Mouse (Mus musculus) forebrain, embryonic 12.5 days (tissue): ENCODE data around the gene Prr15l. TPM values are rescaled to one million over a fixed set of nuclear protein-coding genes. Genes with fewer than 3 reads are reported as not detected.

Source experiments
- ATAC-seq: fragments of 200-750 bp; cut with Nextera tagmentation; 2 replicates; pipeline ENCODE4 v1.8.0; 2017; ENCODE audit warnings: moderate TSS enrichment; ENCODE audit not compliant: low FRiP score
- H3K27ac ChIP-seq: fragments of 300-500 bp; sonication (generic); 2 replicates; pipeline ENCODE4 v1.5.1; 2016; ENCODE audit warnings: mild to moderate bottlenecking
- H3K27me3 ChIP-seq: fragments of 300-500 bp; sonication (generic); 2 replicates; pipeline ENCODE4 v1.6.1; 2016; ENCODE audit warnings: mild to moderate bottlenecking
- H3K36me3 ChIP-seq: fragments of 300-500 bp; sonication (generic); replicated peaks from 2 replicates; pipeline ENCODE4 v1.6.1; 2016; ENCODE audit warnings: mild to moderate bottlenecking
- H3K4me1 ChIP-seq: fragments of 300-500 bp; sonication (generic); 2 replicates; pipeline ENCODE4 v1.6.1; 2016
- H3K4me2 ChIP-seq: fragments of 300-500 bp; sonication (generic); 2 replicates; pipeline ENCODE4 v1.6.1; 2016; ENCODE audit warnings: mild to moderate bottlenecking, moderate library complexity
- H3K4me3 ChIP-seq: fragments of 300-500 bp; sonication (generic); replicated peaks from 2 replicates; pipeline ENCODE4 v1.5.1; 2016; ENCODE audit warnings: mild to moderate bottlenecking
- H3K9ac ChIP-seq: fragments of 300-500 bp; sonication (generic); 2 replicates; pipeline ENCODE4 v1.6.1; 2016; ENCODE audit warnings: mild to moderate bottlenecking
- H3K9me3 ChIP-seq: fragments of 300-500 bp; sonication (generic); 2 replicates; pipeline ENCODE4 v1.6.1; 2016
- WGBS: fragments of 180-500 bp; shearing (Covaris S2); methylation state at CpG from one replicate; pipeline ENCODE4 v1.1.7; 2016; 5-methylcytosine and 5-hydroxymethylcytosine counted together
- polyA plus RNA-seq: library from polyadenylated mRNA; unstranded; fragments of >200 nt; fragmentation: Nextera tagmentation; extraction: Ambion mirVana; gene quantifications from 2 replicates; pipeline ENCODE4 v1.2.1, GENCODE M21; 2016

Prr15l gene
- polyA plus RNA-seq, 1 experiment from 2014 or later = 0.60 TPM

- Histone ChIP-seq H3K27me3 (peaks cover 11% of the 10 kb centered on the region), H3K4me1 (peaks cover 16% of the 10 kb centered on the region), H3K36me3 (no peaks in the 10 kb centered on the region), H3K4me2 (no peak overlapping the region), H3K4me3 (no peak overlapping the region), H3K27ac (no peak overlapping the region), H3K9ac (no peak overlapping the region), H3K9me3 (no peaks in the 10 kb centered on the region)
- no peak for ATAC-seq
- WGBS = 84% methylated on average over 16 of the region's 16 CpGs
Observed at GRCm38 (mm10) chr11:96940578-96941465, 12.9 kb downstream of the Prr15l start.

GRCm38 (mm10) chr11:96941989-96942590 is 14.2 kb downstream of the Prr15l start:
- no peaks in the 10 kb centered on the region for H3K9me3 ChIP-seq
- peaks cover 16% of the 10 kb centered on the region for H3K4me1 ChIP-seq
- no peak overlapping the region for H3K27ac ChIP-seq
- WGBS = 78% methylated on average over 6 of the region's 6 CpGs
- H3K4me3 ChIP-seq = no peak overlapping the region
- peaks cover 11% of the 10 kb centered on the region for H3K27me3 ChIP-seq
- ATAC-seq = no peak
- H3K4me2 ChIP-seq = no peak overlapping the region
- H3K9ac ChIP-seq = no peak overlapping the region
- no peaks in the 10 kb centered on the region for H3K36me3 ChIP-seq

GRCm38 (mm10) chr11:96943746-96944304 is 15.9 kb downstream of the Prr15l start, which contains the start of gene Pnpo:
Gene Pnpo, minus strand, starts transcription at chr11:96943986.
- Histone ChIP-seq H3K4me1 (peaks cover 16% of the 10 kb centered on the region), H3K9ac (peak within 1 kb of the TSS; percentile 56)
- ATAC-seq = peak; percentile 98

GRCm38 (mm10) chr11:96944844-96945580 is 17.1 kb downstream of the Prr15l start:
- Histone ChIP-seq H3K9ac (peak overlapping the region; percentile 46), H3K9me3 (no peaks in the 10 kb centered on the region), H3K4me2 (peak overlapping the region; percentile 92), H3K4me1 (peaks cover 16% of the 10 kb centered on the region), H3K4me3 (0 out of 2 replicates have a peak overlapping the region, but pooled peaks have one; percentile 49), H3K27me3 (peaks cover 11% of the 10 kb centered on the region), H3K27ac (no peak overlapping the region), H3K36me3 (peaks cover 8% of the 10 kb centered on the region)
- ATAC-seq = no peak
- WGBS = 88% methylated on average over 14 of the region's 14 CpGs

More at GRCm38 (mm10) chr11:96943746-96944304, 15.9 kb downstream of the Prr15l start, which contains the start of gene Pnpo:
- H3K27me3 ChIP-seq = peaks cover 11% of the 10 kb centered on the region
- H3K4me2 ChIP-seq = peak within 1 kb of the TSS; percentile 92
- peak within 1 kb of the TSS; percentile 49 for H3K4me3 ChIP-seq
- peaks cover 2% of the 10 kb centered on the region; the same call in 1 of the 2 replicates for H3K36me3 ChIP-seq
- no peak within 1 kb of the TSS for H3K27ac ChIP-seq
- no peaks in the 10 kb centered on the region for H3K9me3 ChIP-seq
- WGBS = under 1% methylated on average over 29 of the region's 29 CpGs

GRCm38 (mm10) chr11:96946498-96946897 is 18.6 kb downstream of the Prr15l start:
- Histone ChIP-seq H3K9ac (no peak overlapping the region), H3K36me3 (peaks cover 16% of the 10 kb centered on the region), H3K27me3 (peaks cover 11% of the 10 kb centered on the region), H3K9me3 (no peaks in the 10 kb centered on the region), H3K4me1 (peaks cover 16% of the 10 kb centered on the region), H3K27ac (0 out of 2 replicates have a peak overlapping the region, but pooled peaks have one; percentile 13), H3K4me3 (no peak overlapping the region), H3K4me2 (no peak overlapping the region)
- ATAC-seq = no peak
- 74% methylated on average over 9 of the region's 9 CpGs for WGBS

- H3K9me3 ChIP-seq = no peaks in the 10 kb centered on the region
- no peak overlapping the region for H3K4me2 ChIP-seq
- peaks cover 7% of the 10 kb centered on the region for H3K27me3 ChIP-seq
- H3K36me3 ChIP-seq = peaks cover 29% of the 10 kb centered on the region
- peaks cover 16% of the 10 kb centered on the region for H3K4me1 ChIP-seq
- WGBS = 91% methylated on average over 4 of the region's 4 CpGs
- H3K4me3 ChIP-seq = no peak overlapping the region
- H3K9ac ChIP-seq = no peak overlapping the region
- no peak for ATAC-seq
- H3K27ac ChIP-seq = no peak overlapping the region
Observed at GRCm38 (mm10) chr11:96947849-96948248, 19.9 kb downstream of the Prr15l start.

GRCm38 (mm10) chr11:96950767-96951166 is 22.9 kb downstream of the Prr15l start:
- Histone ChIP-seq H3K27ac (no peak overlapping the region), H3K4me2 (no peak overlapping the region), H3K36me3 (peaks cover 57% of the 10 kb centered on the region), H3K9me3 (no peaks in the 10 kb centered on the region), H3K4me1 (no peaks in the 10 kb centered on the region), H3K27me3 (no peaks in the 10 kb centered on the region), H3K4me3 (no peak overlapping the region), H3K9ac (no peak overlapping the region)
- WGBS = 98% methylated on average over 3 of the region's 3 CpGs
- ATAC-seq = no peak

GRCm38 (mm10) chr11:96952426-96952825 is 24.5 kb downstream of the Prr15l start:
- Histone ChIP-seq H3K36me3 (peaks cover 73% of the 10 kb centered on the region), H3K9ac (no peak overlapping the region), H3K27me3 (no peaks in the 10 kb centered on the region), H3K4me1 (no peaks in the 10 kb centered on the region), H3K4me2 (no peak overlapping the region), H3K9me3 (no peaks in the 10 kb centered on the region), H3K4me3 (no peak overlapping the region), H3K27ac (no peak overlapping the region)
- ATAC-seq = no peak
- WGBS = 90% methylated on average over 10 of the region's 10 CpGs

GRCm38 (mm10) chr11:96952896-96953295 is 25.0 kb downstream of the Prr15l start:
- Histone ChIP-seq H3K9ac (no peak overlapping the region), H3K27me3 (no peaks in the 10 kb centered on the region), H3K4me3 (no peak overlapping the region), H3K4me1 (no peaks in the 10 kb centered on the region), H3K36me3 (peaks cover 78% of the 10 kb centered on the region), H3K9me3 (no peaks in the 10 kb centered on the region), H3K4me2 (no peak overlapping the region), H3K27ac (no peak overlapping the region)
- 74% methylated on average over 6 of the region's 6 CpGs for WGBS
- ATAC-seq = no peak

GRCm38 (mm10) chr11:96955094-96955493 is 27.2 kb downstream of the Prr15l start:
- H3K9me3 ChIP-seq = no peaks in the 10 kb centered on the region
- H3K27me3 ChIP-seq = no peaks in the 10 kb centered on the region
- H3K4me2 ChIP-seq = no peak overlapping the region
- H3K9ac ChIP-seq = no peak overlapping the region
- no peak for ATAC-seq
- no peak overlapping the region for H3K4me3 ChIP-seq
- H3K27ac ChIP-seq = no peak overlapping the region
- 91% methylated on average over 4 of the region's 4 CpGs for WGBS
- H3K4me1 ChIP-seq = no peaks in the 10 kb centered on the region
- H3K36me3 ChIP-seq = peaks cover 88% of the 10 kb centered on the region

GRCm38 (mm10) chr11:96956009-96956724 is 28.3 kb downstream of the Prr15l start:
- Histone ChIP-seq H3K36me3 (peaks cover 94% of the 10 kb centered on the region), H3K4me1 (no peaks in the 10 kb centered on the region)
- no peak for ATAC-seq

More at GRCm38 (mm10) chr11:96956009-96956724, 28.3 kb downstream of the Prr15l start:
- H3K9ac ChIP-seq = no peak overlapping the region
- H3K4me3 ChIP-seq = no peak overlapping the region
- H3K4me2 ChIP-seq = no peak overlapping the region
- no peaks in the 10 kb centered on the region for H3K27me3 ChIP-seq
- H3K9me3 ChIP-seq = no peaks in the 10 kb centered on the region
- no peak overlapping the region for H3K27ac ChIP-seq
- WGBS = 65% methylated on average over 20 of the region's 20 CpGs
